Mouse (Mus musculus) neural tube, embryonic 12.5 days (tissue): ENCODE data around the gene Gtf2f2. TPM values are rescaled to one million over a fixed set of nuclear protein-coding genes. Genes with fewer than 3 reads are reported as not detected.
"Not testable (repeated sequence)": the region's sequence is repeated elsewhere in the genome, so short reads cannot be mapped to it uniquely, and the experiment has no call there.

Experiments used
- ATAC-seq: fragments of 200-750 bp; cut with Nextera tagmentation; 2 replicates; pipeline ENCODE4 v1.8.0; 2017; ENCODE audit warnings: low read depth, mild to moderate bottlenecking, moderate TSS enrichment, moderate library complexity; ENCODE audit not compliant: low FRiP score
- H3K27ac ChIP-seq: fragments of 300-500 bp; sonication (generic); 2 replicates; pipeline ENCODE4 v1.5.1; 2016
- H3K27me3 ChIP-seq: fragments of 300-500 bp; sonication (generic); replicated peaks from 2 replicates; pipeline ENCODE4 v1.6.1; 2016; ENCODE audit warnings: mild to moderate bottlenecking
- H3K36me3 ChIP-seq: fragments of 300-500 bp; sonication (generic); 2 replicates; pipeline ENCODE4 v1.6.1; 2016; ENCODE audit warnings: mild to moderate bottlenecking
- H3K4me1 ChIP-seq: fragments of 300-500 bp; sonication (generic); 2 replicates; pipeline ENCODE4 v1.6.1; 2016
- H3K4me2 ChIP-seq: fragments of 300-500 bp; sonication (generic); replicated peaks from 2 replicates; pipeline ENCODE4 v1.6.1; 2016; ENCODE audit warnings: mild to moderate bottlenecking
- H3K4me3 ChIP-seq: fragments of 300-500 bp; sonication (generic); 2 replicates; pipeline ENCODE4 v1.5.1; 2016
- H3K9ac ChIP-seq: fragments of 300-500 bp; sonication (generic); 2 replicates; pipeline ENCODE4 v1.6.1; 2016; ENCODE audit warnings: mild to moderate bottlenecking
- H3K9me3 ChIP-seq: fragments of 300-500 bp; sonication (generic); 2 replicates; pipeline ENCODE4 v1.6.1; 2016; ENCODE audit warnings: mild to moderate bottlenecking
- WGBS: fragments of 180-500 bp; shearing (Covaris S2); methylation state at CpG from one replicate; pipeline ENCODE4 v1.1.7; 2016; 5-methylcytosine and 5-hydroxymethylcytosine counted together
- polyA plus RNA-seq: library from polyadenylated mRNA; unstranded; fragments of >200 nt; fragmentation: Nextera tagmentation; extraction: Ambion mirVana; gene quantifications from 2 replicates; pipeline ENCODE4 v1.2.1, GENCODE M21; 2016

Gene Gtf2f2
- polyA plus RNA-seq, 1 experiment from 2014 or later = 53.2 TPM

DNA sequence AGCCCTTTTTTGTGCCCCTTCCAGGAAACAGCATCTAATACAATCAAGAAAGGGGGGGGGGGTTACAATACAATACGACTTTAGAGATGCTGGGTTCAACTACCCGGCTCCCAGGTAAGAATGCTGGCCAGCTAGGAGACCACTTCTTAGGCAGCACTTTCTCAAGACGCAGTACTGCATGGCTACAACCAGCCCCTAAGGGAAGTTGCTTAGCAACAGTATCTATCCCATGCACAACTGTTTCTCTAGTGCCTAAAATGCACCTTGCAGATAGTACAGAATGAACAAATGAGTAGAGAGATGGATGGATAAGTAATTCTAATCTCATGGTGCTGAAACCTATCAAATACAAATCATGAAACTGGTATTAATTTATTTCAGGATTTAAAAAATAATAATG is 63.0 kb downstream of the Gtf2f2 start:
- H3K27ac ChIP-seq = no peak overlapping the region

DNA sequence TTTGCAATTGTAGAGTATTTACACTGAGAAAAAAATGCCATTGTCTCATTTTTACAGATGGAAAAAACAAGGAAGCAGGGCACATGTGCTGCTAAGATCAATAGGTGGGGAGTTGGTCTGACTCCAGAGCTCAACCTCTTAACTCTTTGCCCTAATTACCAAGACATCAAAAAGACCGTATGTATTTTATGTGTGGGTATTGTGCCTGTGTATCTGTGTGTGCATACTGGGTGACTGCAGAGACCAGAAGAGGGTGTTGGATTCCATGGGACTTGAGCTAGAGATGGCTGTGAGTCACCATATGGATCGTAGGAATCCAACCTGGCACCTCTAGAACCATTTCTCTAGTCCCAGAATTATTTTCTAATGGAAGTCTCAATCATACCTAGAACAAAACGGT is 68.3 kb downstream of the Gtf2f2 start:
- WGBS = 90% methylated on average over 3 of the region's 3 CpGs
- no peak for ATAC-seq

More for the DNA sequence above, 63.0 kb downstream of the Gtf2f2 start:
- ATAC-seq = no peak
- Histone ChIP-seq H3K9me3 (no peaks in the 10 kb centered on the region), H3K4me3 (no peak overlapping the region), H3K4me2 (no peak overlapping the region), H3K9ac (no peak overlapping the region), H3K4me1 (no peaks in the 10 kb centered on the region), H3K36me3 (no peaks in the 10 kb centered on the region), H3K27me3 (no peaks in the 10 kb centered on the region)
- WGBS = 68% methylated on average over 3 of the region's 3 CpGs

GRCm38 (mm10) chr14:75941500-75941899 is 69.2 kb downstream of the Gtf2f2 start:
- Histone ChIP-seq H3K27ac (no peak overlapping the region), H3K4me2 (no peak overlapping the region), H3K9me3 (no peaks in the 10 kb centered on the region), H3K9ac (no peak overlapping the region), H3K4me1 (no peaks in the 10 kb centered on the region), H3K36me3 (no peaks in the 10 kb centered on the region), H3K27me3 (no peaks in the 10 kb centered on the region), H3K4me3 (no peak overlapping the region)
- 98% methylated on average over 1 of the region's 1 CpGs for WGBS
- ATAC-seq = no peak

More for the DNA sequence above, 68.3 kb downstream of the Gtf2f2 start:
- Histone ChIP-seq H3K27me3 (no peaks in the 10 kb centered on the region), H3K4me1 (no peaks in the 10 kb centered on the region), H3K9ac (no peak overlapping the region), H3K9me3 (no peaks in the 10 kb centered on the region), H3K27ac (no peak overlapping the region), H3K36me3 (no peaks in the 10 kb centered on the region), H3K4me3 (no peak overlapping the region), H3K4me2 (no peak overlapping the region)

DNA sequence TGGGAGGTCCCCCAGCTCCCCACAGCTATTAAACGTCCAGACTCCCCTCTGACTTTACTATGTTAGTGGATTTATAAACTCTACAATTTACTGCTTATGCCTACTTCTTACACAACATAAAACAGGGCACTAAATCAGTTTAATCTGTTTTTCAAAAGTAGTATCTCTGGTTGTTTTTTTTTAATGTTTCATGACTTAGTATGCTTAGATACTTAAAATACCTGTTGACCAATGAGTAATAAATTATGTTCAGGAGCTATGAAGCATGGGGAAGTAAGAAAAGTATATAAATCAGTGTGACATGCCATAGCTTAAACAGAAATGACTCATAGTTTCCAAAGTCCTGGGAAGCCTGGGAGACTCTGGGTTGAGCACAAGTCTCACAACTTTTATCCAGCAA is 73.0 kb downstream of the Gtf2f2 start:
- Histone ChIP-seq H3K4me2 (no peak overlapping the region), H3K9me3 (no peaks in the 10 kb centered on the region), H3K4me1 (no peaks in the 10 kb centered on the region), H3K27me3 (no peaks in the 10 kb centered on the region), H3K27ac (no peak overlapping the region), H3K4me3 (no peak overlapping the region), H3K9ac (no peak overlapping the region), H3K36me3 (no peaks in the 10 kb centered on the region)
- WGBS = 55% methylated on average over 1 of the region's 1 CpGs
- ATAC-seq = no peak

DNA sequence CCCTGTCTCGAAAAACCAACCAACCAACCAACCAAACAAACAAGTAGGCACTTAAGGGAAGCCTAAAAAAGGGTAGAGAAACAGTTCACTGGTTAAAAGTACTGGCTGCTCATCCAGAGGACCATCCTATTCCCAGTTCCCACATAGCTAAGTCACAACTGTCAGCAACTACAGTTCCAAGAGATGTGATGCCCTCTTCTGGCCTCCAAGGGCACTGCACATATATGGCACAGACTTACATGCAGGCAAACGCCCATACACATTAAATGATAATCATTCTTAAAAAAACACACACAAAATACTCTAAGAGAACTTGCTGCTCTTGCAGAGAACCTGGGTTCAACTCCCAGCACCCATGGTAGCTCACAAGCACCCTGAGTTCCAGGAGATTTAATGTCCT is 76.3 kb downstream of the Gtf2f2 start:
- no peaks in the 10 kb centered on the region for H3K27me3 ChIP-seq
- no peaks in the 10 kb centered on the region for H3K9me3 ChIP-seq
- no peak for ATAC-seq
- no peak overlapping the region for H3K4me2 ChIP-seq
- no peaks in the 10 kb centered on the region for H3K36me3 ChIP-seq
- no peak overlapping the region for H3K27ac ChIP-seq
- 90% methylated on average over 2 of the region's 2 CpGs for WGBS
- H3K4me3 ChIP-seq = no peak overlapping the region
- H3K9ac ChIP-seq = no peak overlapping the region
- H3K4me1 ChIP-seq = no peaks in the 10 kb centered on the region

DNA sequence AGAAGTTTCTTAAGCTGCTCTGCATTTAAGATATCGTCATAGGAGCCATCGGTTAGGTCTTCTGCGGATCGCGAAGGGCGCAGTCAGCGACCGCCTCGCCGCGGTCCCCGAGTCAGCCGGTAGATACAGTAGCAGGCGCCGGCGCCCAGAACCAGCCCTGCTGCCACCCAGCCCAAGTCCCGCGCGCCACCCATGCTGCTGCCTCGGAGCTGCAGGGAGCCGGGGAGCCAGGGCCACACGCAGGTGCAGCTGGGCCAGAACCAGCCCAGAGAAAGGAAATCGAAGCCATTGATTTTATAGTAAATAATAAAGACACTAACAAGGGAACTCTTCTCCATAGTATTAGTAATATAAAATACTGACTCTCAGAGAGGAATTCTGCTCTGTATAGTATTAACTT is 79.4 kb downstream of the Gtf2f2 start:
- no peaks in the 10 kb centered on the region for H3K4me1 ChIP-seq
- H3K4me2 ChIP-seq = no peak overlapping the region
- H3K27me3 ChIP-seq = no peaks in the 10 kb centered on the region
- H3K27ac ChIP-seq = no peak overlapping the region
- no peak overlapping the region for H3K4me3 ChIP-seq
- H3K9ac ChIP-seq = no peak overlapping the region
- H3K9me3 ChIP-seq = no peaks in the 10 kb centered on the region
- ATAC-seq = no peak
- 95% methylated on average over 23 of the region's 23 CpGs for WGBS
- no peaks in the 10 kb centered on the region for H3K36me3 ChIP-seq

GRCm38 (mm10) chr14:75929713-75930112 is 81.0 kb downstream of the Gtf2f2 start:
- not testable (repeated sequence) for H3K9ac ChIP-seq, H3K4me1 ChIP-seq, H3K4me2 ChIP-seq, ATAC-seq, H3K4me3 ChIP-seq, H3K27ac ChIP-seq, H3K36me3 ChIP-seq, H3K9me3 ChIP-seq, H3K27me3 ChIP-seq
- 96% methylated on average over 8 of the region's 8 CpGs for WGBS

GRCm38 (mm10) chr14:75923314-75924052 is 87.2 kb downstream of the Gtf2f2 start:
- H3K4me3 ChIP-seq = no peak overlapping the region
- no peak for ATAC-seq
- 90% methylated on average over 1 of the region's 1 CpGs for WGBS
- no peak overlapping the region for H3K9ac ChIP-seq
- no peak overlapping the region for H3K4me2 ChIP-seq
- H3K27me3 ChIP-seq = no peaks in the 10 kb centered on the region
- H3K4me1 ChIP-seq = no peaks in the 10 kb centered on the region
- H3K9me3 ChIP-seq = no peaks in the 10 kb centered on the region
- no peak overlapping the region for H3K27ac ChIP-seq
- H3K36me3 ChIP-seq = no peaks in the 10 kb centered on the region

DNA sequence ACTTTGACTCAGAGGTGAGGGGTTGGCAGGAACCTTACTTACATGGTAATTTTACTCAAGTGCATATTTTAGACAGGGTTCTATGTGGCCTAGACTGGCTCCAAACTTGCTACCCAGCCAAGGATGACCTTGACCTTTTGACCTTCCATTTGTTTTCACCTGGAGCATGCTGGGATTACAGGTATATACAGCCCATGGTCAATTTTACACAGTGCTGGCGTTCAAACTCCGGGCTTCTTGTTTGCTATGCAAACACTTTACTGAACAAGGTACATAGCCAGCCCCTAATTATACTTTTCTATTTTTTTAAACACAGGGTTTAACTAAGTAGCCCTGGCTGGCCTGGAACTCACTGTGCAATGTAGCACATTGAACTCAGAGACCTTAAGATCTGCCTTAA is 98.0 kb downstream of the Gtf2f2 start:
- no peaks in the 10 kb centered on the region for H3K9me3 ChIP-seq
- no peak overlapping the region for H3K27ac ChIP-seq
- ATAC-seq = no peak
- 88% methylated on average over 2 of the region's 2 CpGs for WGBS
- H3K27me3 ChIP-seq = no peaks in the 10 kb centered on the region
- no peak overlapping the region for H3K4me2 ChIP-seq
- no peaks in the 10 kb centered on the region for H3K36me3 ChIP-seq
- no peak overlapping the region for H3K4me3 ChIP-seq
- no peak overlapping the region for H3K9ac ChIP-seq
- H3K4me1 ChIP-seq = no peaks in the 10 kb centered on the region

DNA sequence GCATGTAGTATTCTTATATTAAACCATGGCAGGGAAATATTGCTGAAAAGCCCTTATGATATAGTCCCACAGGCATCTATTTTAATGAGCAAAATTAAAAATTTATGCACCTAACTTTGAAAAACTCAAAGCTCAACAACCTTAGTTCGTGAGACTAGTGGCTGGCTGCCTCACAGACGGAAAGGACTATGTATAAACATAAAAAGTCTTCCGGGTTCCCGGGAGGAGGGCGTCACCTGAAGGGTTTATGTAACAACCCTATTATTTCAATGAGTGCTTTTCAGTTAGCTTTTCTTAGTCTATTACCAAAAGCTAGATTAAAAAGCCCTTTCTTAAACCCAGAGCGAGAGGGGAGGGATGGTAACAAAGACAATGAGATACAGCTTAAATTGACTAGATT is 98.7 kb downstream of the Gtf2f2 start:
- WGBS = 89% methylated on average over 6 of the region's 6 CpGs
- H3K4me3 ChIP-seq = no peak overlapping the region
- no peak overlapping the region for H3K27ac ChIP-seq
- no peaks in the 10 kb centered on the region for H3K9me3 ChIP-seq
- H3K27me3 ChIP-seq = no peaks in the 10 kb centered on the region
- no peak for ATAC-seq
- H3K4me1 ChIP-seq = no peaks in the 10 kb centered on the region
- no peak overlapping the region for H3K9ac ChIP-seq
- H3K36me3 ChIP-seq = no peaks in the 10 kb centered on the region
- no peak overlapping the region for H3K4me2 ChIP-seq

DNA sequence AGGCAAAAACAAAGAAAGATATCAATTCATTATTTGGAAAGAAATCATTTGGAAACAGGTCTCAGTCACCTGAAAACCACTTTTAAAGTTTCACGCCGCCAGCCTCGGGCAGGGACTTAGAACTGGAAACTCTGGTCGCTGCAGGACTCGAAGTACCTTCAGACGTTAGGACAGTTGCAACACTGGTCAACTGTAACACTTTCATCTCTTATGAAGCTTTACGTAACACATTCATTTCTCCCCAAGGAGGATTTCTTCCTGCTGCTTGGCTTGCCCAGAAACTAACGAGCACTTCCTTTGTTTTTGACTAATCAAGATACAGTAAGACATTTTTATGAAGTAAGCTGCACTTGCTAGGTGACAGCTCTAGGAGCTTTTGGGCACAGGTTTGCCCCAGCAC is 103.7 kb downstream of the Gtf2f2 start:
- no peak overlapping the region for H3K9ac ChIP-seq
- no peaks in the 10 kb centered on the region for H3K4me1 ChIP-seq
- no peak for ATAC-seq
- no peak overlapping the region for H3K4me2 ChIP-seq
- WGBS = 94% methylated on average over 8 of the region's 8 CpGs
- no peaks in the 10 kb centered on the region for H3K9me3 ChIP-seq
- H3K4me3 ChIP-seq = no peak overlapping the region
- peaks cover 18% of the 10 kb centered on the region for H3K36me3 ChIP-seq
- H3K27me3 ChIP-seq = no peaks in the 10 kb centered on the region
- no peak overlapping the region for H3K27ac ChIP-seq

DNA sequence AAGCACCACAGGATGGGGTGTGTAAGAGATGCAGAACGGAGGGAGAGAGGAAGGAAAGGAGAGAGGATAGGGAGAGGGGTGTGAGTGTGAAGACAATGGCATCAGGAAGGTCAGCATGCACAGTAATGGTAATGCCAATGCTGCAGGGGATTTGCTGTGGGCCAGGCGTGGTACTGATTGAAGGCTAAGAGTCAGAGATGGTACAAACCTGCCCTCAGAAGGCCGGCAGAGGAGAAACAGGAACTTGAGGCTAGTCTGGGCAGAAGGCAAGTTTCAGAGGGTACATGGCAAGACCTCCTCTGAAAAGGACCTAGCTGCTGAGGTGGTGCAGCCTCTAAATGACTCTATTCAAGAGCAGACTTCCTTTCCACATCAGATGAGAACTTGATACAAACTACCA is 105.7 kb downstream of the Gtf2f2 start:
- H3K27me3 ChIP-seq = no peaks in the 10 kb centered on the region
- no peak overlapping the region for H3K9ac ChIP-seq
- H3K36me3 ChIP-seq = peaks cover 18% of the 10 kb centered on the region
- no peaks in the 10 kb centered on the region for H3K9me3 ChIP-seq
- ATAC-seq = no peak
- no peak overlapping the region for H3K27ac ChIP-seq
- H3K4me2 ChIP-seq = no peak overlapping the region
- 91% methylated on average over 3 of the region's 3 CpGs for WGBS
- no peak overlapping the region for H3K4me3 ChIP-seq
- no peaks in the 10 kb centered on the region for H3K4me1 ChIP-seq

DNA sequence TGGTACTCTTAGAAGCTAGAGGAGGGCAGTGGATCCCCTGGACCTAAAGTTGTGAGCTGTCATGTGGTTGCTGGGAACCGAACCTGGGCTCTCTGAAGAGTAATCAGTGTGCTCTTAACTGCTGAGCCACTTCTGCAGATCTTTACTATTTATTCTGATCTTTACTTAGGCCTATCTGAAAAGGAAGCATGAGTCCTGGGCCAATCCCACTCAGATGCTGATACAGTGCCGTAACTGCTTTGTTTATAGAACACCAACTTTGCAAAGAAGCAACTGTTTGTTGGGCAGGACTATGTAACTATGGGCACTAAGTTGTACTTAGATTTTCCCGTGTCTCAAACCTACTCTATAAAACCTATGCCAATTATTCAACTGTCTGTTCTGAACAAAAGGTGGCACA is 107.5 kb downstream of the Gtf2f2 start:
- Histone ChIP-seq H3K4me1 (no peaks in the 10 kb centered on the region), H3K9ac (no peak overlapping the region), H3K9me3 (no peaks in the 10 kb centered on the region), H3K4me3 (no peak overlapping the region), H3K27ac (no peak overlapping the region), H3K27me3 (no peaks in the 10 kb centered on the region), H3K36me3 (peaks cover 18% of the 10 kb centered on the region), H3K4me2 (no peak overlapping the region)
- WGBS = 89% methylated on average over 3 of the region's 3 CpGs
- ATAC-seq = no peak
